Mouse (Mus musculus): Measurements from ENCODE around the gene Metap2. TPM values are rescaled to one million over a fixed set of nuclear protein-coding genes. Genes with fewer than 3 reads are reported as not detected.

The Metap2 gene
- polyA plus RNA-seq, 1 experiment from 2014 or later = 193 TPM

- 100% methylated on average over 1 of the region's 1 CpGs for WGBS
Observed at GRCm38 (mm10) chr10:93909015-93909414, 12.1 kb upstream of the Metap2 start.

DNA sequence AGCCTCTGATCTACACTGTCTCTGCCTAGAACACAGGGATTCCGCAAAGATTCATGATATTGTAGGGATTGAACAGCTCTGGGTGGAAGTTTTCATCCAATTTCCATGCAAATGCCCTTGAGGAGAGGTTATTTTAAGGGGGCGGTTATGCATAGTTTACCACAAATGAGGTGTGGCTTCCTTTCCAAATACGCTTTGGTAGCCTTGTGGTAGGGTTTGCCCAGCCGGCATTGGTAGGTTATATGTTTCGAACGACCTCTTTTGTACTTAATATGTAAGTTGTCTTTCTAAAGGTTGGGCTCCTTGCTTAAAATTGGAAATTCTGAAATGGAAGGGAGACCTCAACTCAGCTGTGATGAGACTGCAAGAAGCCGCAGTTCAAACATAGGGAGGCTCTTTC lies 11.6 kb upstream of the Metap2 start:
- no peak overlapping the region for H3K9ac ChIP-seq (replicated peaks)
- H3K4me2 ChIP-seq (replicated peaks) = no peak overlapping the region
- H3K9me3 ChIP-seq = no peaks in the 10 kb centered on the region
- WGBS = 96% methylated on average over 7 of the region's 7 CpGs
- no peaks in the 10 kb centered on the region for H3K4me1 ChIP-seq
- no peaks in the 10 kb centered on the region for H3K36me3 ChIP-seq
- H3K27me3 ChIP-seq = no peaks in the 10 kb centered on the region
- no peak overlapping the region for H3K4me3 ChIP-seq
- ATAC-seq (ENCODE audit: low FRiP score, low read depth) = no peak
- no peak overlapping the region for H3K27ac ChIP-seq (replicated peaks)

More at GRCm38 (mm10) chr10:93909015-93909414, 12.1 kb upstream of the Metap2 start:
- Histone ChIP-seq H3K9me3 (no peaks in the 10 kb centered on the region), H3K4me2 (replicated peaks) (no peak overlapping the region), H3K36me3 (no peaks in the 10 kb centered on the region), H3K4me3 (no peak overlapping the region), H3K4me1 (no peaks in the 10 kb centered on the region), H3K9ac (replicated peaks) (no peak overlapping the region), H3K27me3 (no peaks in the 10 kb centered on the region), H3K27ac (replicated peaks) (no peak overlapping the region)
- no peak for ATAC-seq (ENCODE audit: low FRiP score, low read depth)

- Histone ChIP-seq H3K27me3 (no peaks in the 10 kb centered on the region), H3K4me1 (no peaks in the 10 kb centered on the region), H3K36me3 (no peaks in the 10 kb centered on the region), H3K4me3 (no peak overlapping the region), H3K27ac (replicated peaks) (no peak overlapping the region), H3K9ac (replicated peaks) (no peak overlapping the region), H3K9me3 (no peaks in the 10 kb centered on the region), H3K4me2 (replicated peaks) (no peak overlapping the region)
- WGBS = 68% methylated on average over 10 of the region's 10 CpGs
- ATAC-seq (ENCODE audit: low FRiP score, low read depth) = no peak
Observed at GRCm38 (mm10) chr10:93907376-93907775, 10.5 kb upstream of the Metap2 start.

GRCm38 (mm10) chr10:93899907-93900306 lies 3.0 kb upstream of the Metap2 start:
- 88% methylated on average over 11 of the region's 11 CpGs for WGBS
- no peak overlapping the region for H3K9ac ChIP-seq (replicated peaks)
- ATAC-seq (ENCODE audit: low FRiP score, low read depth) = no peak
- no peaks in the 10 kb centered on the region for H3K36me3 ChIP-seq
- no peak overlapping the region for H3K4me2 ChIP-seq (replicated peaks)
- no peaks in the 10 kb centered on the region for H3K27me3 ChIP-seq
- no peaks in the 10 kb centered on the region for H3K4me1 ChIP-seq
- H3K27ac ChIP-seq (replicated peaks) = no peak overlapping the region
- no peak overlapping the region for H3K4me3 ChIP-seq
- H3K9me3 ChIP-seq = no peaks in the 10 kb centered on the region

- Histone ChIP-seq H3K27ac (replicated peaks) (no peak overlapping the region), H3K9me3 (no peaks in the 10 kb centered on the region), H3K9ac (replicated peaks) (no peak overlapping the region), H3K4me1 (no peaks in the 10 kb centered on the region), H3K36me3 (no peaks in the 10 kb centered on the region), H3K27me3 (no peaks in the 10 kb centered on the region), H3K4me2 (replicated peaks) (no peak overlapping the region), H3K4me3 (no peak overlapping the region)
- WGBS = 70% methylated on average over 2 of the region's 2 CpGs
- no peak for ATAC-seq (ENCODE audit: low FRiP score, low read depth)
Observed at GRCm38 (mm10) chr10:93899303-93899702, 2.4 kb upstream of the Metap2 start.

GRCm38 (mm10) chr10:93892551-93892950 lies 4.3 kb downstream of the Metap2 start:
- no peak for ATAC-seq (ENCODE audit: low FRiP score, low read depth)
- H3K4me2 ChIP-seq (replicated peaks) = no peak overlapping the region
- 91% methylated on average over 4 of the region's 4 CpGs for WGBS
- no peak overlapping the region for H3K27ac ChIP-seq (replicated peaks)
- no peaks in the 10 kb centered on the region for H3K27me3 ChIP-seq
- H3K9ac ChIP-seq (replicated peaks) = no peak overlapping the region
- no peaks in the 10 kb centered on the region for H3K9me3 ChIP-seq
- peaks cover 10% of the 10 kb centered on the region for H3K4me1 ChIP-seq
- no peaks in the 10 kb centered on the region for H3K36me3 ChIP-seq
- no peak overlapping the region for H3K4me3 ChIP-seq

DNA sequence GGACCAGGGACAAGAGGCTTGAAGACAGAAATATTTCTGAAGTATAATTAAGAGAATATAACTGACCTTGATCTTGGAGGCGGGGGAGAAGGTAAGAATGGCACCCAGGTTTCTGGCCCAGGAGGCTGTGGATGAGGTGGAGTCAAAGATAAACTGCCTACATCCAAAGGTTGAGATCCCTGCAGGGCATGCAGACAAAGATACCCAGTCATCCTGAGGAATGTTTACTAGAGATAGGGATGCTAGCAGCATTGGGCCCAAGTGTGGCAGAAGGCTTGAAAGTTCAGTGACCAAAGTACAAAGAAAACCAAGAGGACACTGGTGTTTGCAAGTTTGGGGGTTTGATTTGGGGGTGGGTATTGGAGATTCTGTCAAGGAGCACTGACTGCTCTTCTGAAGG lies 5.9 kb downstream of the Metap2 start:
- Histone ChIP-seq H3K36me3 (peaks cover 10% of the 10 kb centered on the region), H3K4me1 (peaks cover 10% of the 10 kb centered on the region), H3K27ac (replicated peaks) (no peak overlapping the region), H3K4me3 (no peak overlapping the region), H3K4me2 (replicated peaks) (no peak overlapping the region), H3K9me3 (no peaks in the 10 kb centered on the region), H3K9ac (replicated peaks) (no peak overlapping the region), H3K27me3 (no peaks in the 10 kb centered on the region)
- WGBS = 100% methylated on average over 1 of the region's 1 CpGs
- ATAC-seq (ENCODE audit: low FRiP score, low read depth) = no peak

- Histone ChIP-seq H3K27me3 (no peaks in the 10 kb centered on the region), H3K27ac (replicated peaks) (no peak overlapping the region), H3K9ac (replicated peaks) (no peak overlapping the region), H3K9me3 (no peaks in the 10 kb centered on the region), H3K4me3 (peak overlapping the region; percentile 69; the same call in 1 of the 2 replicates), H3K4me1 (peaks cover 10% of the 10 kb centered on the region), H3K4me2 (replicated peaks) (peak overlapping the region; percentile 64), H3K36me3 (peaks cover 15% of the 10 kb centered on the region)
- ATAC-seq (ENCODE audit: low FRiP score, low read depth) = no peak
- WGBS = 64% methylated on average over 4 of the region's 4 CpGs
Observed at GRCm38 (mm10) chr10:93890565-93890964, 6.3 kb downstream of the Metap2 start.

DNA sequence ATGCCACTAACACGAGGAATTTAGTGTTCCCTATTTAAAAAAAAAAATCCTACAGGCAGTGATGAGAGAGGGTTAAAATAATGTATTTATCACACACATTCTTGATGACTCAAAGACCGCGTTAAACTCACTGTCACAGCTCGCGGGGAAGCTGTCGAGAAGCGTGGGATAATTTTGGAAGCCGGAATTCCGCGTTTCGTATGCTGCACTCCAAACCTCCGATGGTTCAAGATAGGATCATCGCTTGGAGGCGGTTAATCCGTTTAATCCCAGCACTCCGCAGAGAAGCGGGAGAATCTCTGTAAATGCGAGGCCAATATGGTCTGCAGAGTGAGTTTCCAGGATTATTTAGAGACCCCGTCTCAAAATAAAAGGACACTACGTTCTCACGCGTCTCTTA lies 6.9 kb downstream of the Metap2 start:
- no peaks in the 10 kb centered on the region for H3K9me3 ChIP-seq
- H3K27ac ChIP-seq (replicated peaks) = peak overlapping the region; percentile 90
- peak overlapping the region; percentile 64 for H3K4me2 ChIP-seq (replicated peaks)
- ATAC-seq (ENCODE audit: low FRiP score, low read depth) = peak; percentile 23; the same call in 1 of the 2 replicates
- H3K27me3 ChIP-seq = no peaks in the 10 kb centered on the region
- WGBS = under 1% methylated on average over 22 of the region's 22 CpGs
- H3K9ac ChIP-seq (replicated peaks) = peak overlapping the region; percentile 81
- peaks cover 21% of the 10 kb centered on the region for H3K36me3 ChIP-seq
- peaks cover 10% of the 10 kb centered on the region for H3K4me1 ChIP-seq
- H3K4me3 ChIP-seq = peak overlapping the region; percentile 69

- Histone ChIP-seq H3K27me3 (no peaks in the 10 kb centered on the region), H3K9ac (replicated peaks) (peak overlapping the region; percentile 81), H3K36me3 (peaks cover 25% of the 10 kb centered on the region), H3K4me2 (replicated peaks) (peak overlapping the region; percentile 64), H3K4me1 (peaks cover 10% of the 10 kb centered on the region), H3K4me3 (peak overlapping the region; percentile 69), H3K27ac (replicated peaks) (peak overlapping the region; percentile 90), H3K9me3 (no peaks in the 10 kb centered on the region)
- WGBS = under 1% methylated on average over 25 of the region's 30 CpGs
- peak; percentile 99 for ATAC-seq (ENCODE audit: low FRiP score, low read depth)
Observed at GRCm38 (mm10) chr10:93889579-93889950, 7.3 kb downstream of the Metap2 start.

DNA sequence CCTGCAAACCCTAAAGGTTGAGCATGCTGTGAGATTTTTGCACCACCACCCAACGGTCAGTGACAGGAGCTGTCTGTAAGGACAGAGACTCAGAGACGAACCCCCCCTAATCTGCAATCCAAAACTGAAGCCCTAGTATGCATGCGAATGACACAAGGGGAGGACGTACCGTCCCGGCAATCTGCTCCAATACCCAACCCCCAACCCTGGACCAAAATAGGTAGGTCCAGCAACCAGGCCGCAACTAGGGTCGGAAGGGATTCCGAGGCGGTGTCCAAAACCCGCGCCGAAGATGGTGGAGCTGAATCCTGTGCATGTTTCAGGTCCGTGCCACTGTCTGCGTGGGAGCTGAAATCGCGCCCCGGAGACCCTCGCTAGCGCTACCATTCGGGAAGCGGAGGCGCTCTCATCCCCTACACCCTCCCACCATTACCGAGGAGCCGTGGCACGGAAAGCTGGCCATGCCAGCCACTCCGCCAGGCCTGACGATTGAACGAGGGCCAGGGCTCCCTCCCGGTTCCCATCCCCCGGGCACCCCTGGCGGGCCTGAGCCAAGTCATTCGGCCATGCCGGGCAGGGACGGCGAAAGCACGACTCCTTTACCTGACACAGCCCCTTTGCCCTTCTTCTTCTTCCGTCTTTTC lies 7.8 kb downstream of the Metap2 start:
- Histone ChIP-seq H3K27me3 (no peaks in the 10 kb centered on the region), H3K9me3 (no peaks in the 10 kb centered on the region), H3K36me3 (peaks cover 29% of the 10 kb centered on the region), H3K4me2 (replicated peaks) (peak overlapping the region; percentile 64), H3K4me1 (peaks cover 10% of the 10 kb centered on the region), H3K27ac (replicated peaks) (peak overlapping the region; percentile 90), H3K9ac (replicated peaks) (peak overlapping the region; percentile 81), H3K4me3 (peak overlapping the region; percentile 69)
- ATAC-seq (ENCODE audit: low FRiP score, low read depth) = peak; percentile 73
- under 1% methylated on average over 38 of the region's 38 CpGs for WGBS

DNA sequence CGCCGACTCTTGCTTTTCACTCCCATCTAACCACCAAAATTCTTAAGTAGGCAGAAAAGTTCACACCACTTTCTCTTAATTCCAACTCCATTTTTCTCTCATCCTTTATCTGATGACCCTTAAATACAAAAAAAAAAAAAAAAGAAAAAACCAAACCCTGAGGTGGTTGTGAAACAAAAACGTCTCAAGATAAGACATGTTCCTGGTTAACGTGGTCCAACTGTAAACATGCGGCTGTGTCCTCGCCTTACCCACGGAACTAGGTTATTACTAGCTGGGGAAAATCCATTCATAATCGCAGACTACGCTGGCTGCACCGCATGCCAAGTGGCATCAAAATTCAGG lies 8.3 kb downstream of the Metap2 start:
- Histone ChIP-seq H3K9me3 (no peaks in the 10 kb centered on the region), H3K27me3 (no peaks in the 10 kb centered on the region), H3K4me3 (peak overlapping the region; percentile 69), H3K36me3 (peaks cover 32% of the 10 kb centered on the region), H3K9ac (replicated peaks) (peak overlapping the region; percentile 81), H3K4me1 (peaks cover 10% of the 10 kb centered on the region), H3K27ac (replicated peaks) (no peak overlapping the region), H3K4me2 (replicated peaks) (peak overlapping the region; percentile 64)
- 17% methylated on average over 10 of the region's 10 CpGs for WGBS
- no peak for ATAC-seq (ENCODE audit: low FRiP score, low read depth)

All from midbrain, embryonic 12.5 days (tissue).